Mouse (Mus musculus) kidney, embryonic 15.5 days (tissue): ENCODE data around the gene Olfr229. TPM values are rescaled to one million over a fixed set of nuclear protein-coding genes. Genes with fewer than 3 reads are reported as not detected.
"Not testable (repeated sequence)": the region's sequence is repeated elsewhere in the genome, so short reads cannot be mapped to it uniquely, and the experiment has no call there.

Source experiments
- ATAC-seq: fragments of 200-750 bp; cut with Nextera tagmentation; replicated peaks from 2 replicates; pipeline ENCODE4 v1.8.0; 2017; ENCODE audit warnings: moderate TSS enrichment; ENCODE audit not compliant: low FRiP score
- H3K27ac ChIP-seq: fragments of 300-500 bp; sonication (generic); 2 replicates; pipeline ENCODE4 v1.5.1; 2015; ENCODE audit warnings: mild to moderate bottlenecking, inconsistent platforms
- H3K27me3 ChIP-seq: fragments of 300-500 bp; sonication (generic); 2 replicates; pipeline ENCODE4 v1.6.1; 2015; ENCODE audit warnings: inconsistent platforms
- H3K36me3 ChIP-seq: fragments of 300-500 bp; sonication (generic); 2 replicates; pipeline ENCODE4 v1.6.1; 2015; ENCODE audit warnings: inconsistent platforms
- H3K4me1 ChIP-seq: fragments of 300-500 bp; sonication (generic); 2 replicates; pipeline ENCODE4 v1.6.1; 2015; ENCODE audit warnings: inconsistent platforms
- H3K4me2 ChIP-seq: fragments of 300-500 bp; sonication (generic); 2 replicates; pipeline ENCODE4 v1.6.1; 2015; ENCODE audit warnings: moderate library complexity, mild to moderate bottlenecking, inconsistent platforms
- H3K4me3 ChIP-seq: fragments of 300-500 bp; sonication (generic); replicated peaks from 2 replicates; pipeline ENCODE4 v1.5.1; 2015; ENCODE audit warnings: mild to moderate bottlenecking, inconsistent platforms
- H3K9ac ChIP-seq: fragments of 300-500 bp; sonication (generic); 2 replicates; pipeline ENCODE4 v1.6.1; 2015; ENCODE audit warnings: mild to moderate bottlenecking, inconsistent platforms
- H3K9me3 ChIP-seq: fragments of 300-500 bp; sonication (generic); replicated peaks from 2 replicates; pipeline ENCODE4 v1.6.1; 2016; ENCODE audit warnings: inconsistent platforms
- WGBS: fragments of 180-500 bp; shearing (Covaris S2); methylation state at CpG from one replicate; pipeline ENCODE4 v1.1.7; 2015; ENCODE audit warnings: mixed read lengths; 5-methylcytosine and 5-hydroxymethylcytosine counted together
- polyA plus RNA-seq: library from polyadenylated mRNA; unstranded; fragments of >200 nt; fragmentation: Nextera tagmentation; extraction: Ambion mirVana; gene quantifications from 2 replicates; pipeline ENCODE4 v1.2.1, GENCODE M21; 2015

Gene Olfr229
- not detected in 2 replicates for polyA plus RNA-seq

GRCm38 (mm10) chr9:39907036-39907435, at the start of gene Olfr229:
Gene Olfr229 (plus strand): TSS chr9:39907336.
- Histone ChIP-seq H3K9ac (no peak within 1 kb of the TSS), H3K36me3 (no peaks in the 10 kb centered on the region), H3K4me3 (no peak within 1 kb of the TSS), H3K4me1 (no peaks in the 10 kb centered on the region), H3K9me3 (no peaks in the 10 kb centered on the region), H3K27ac (no peak within 1 kb of the TSS), H3K4me2 (no peak within 1 kb of the TSS), H3K27me3 (no peaks in the 10 kb centered on the region)
- no peak for ATAC-seq
- 71% methylated on average over 2 of the region's 2 CpGs for WGBS

GRCm38 (mm10) chr9:39866122-39866521, 41.0 kb upstream of the Olfr229 start, which contains the start of gene Olfr972:
Gene Olfr972 (plus strand): TSS chr9:39866422.
- ATAC-seq = no peak
- H3K27me3 ChIP-seq = no peaks in the 10 kb centered on the region
- WGBS = 59% methylated on average over 2 of the region's 2 CpGs

GRCm38 (mm10) chr9:39871986-39872385, 35.1 kb upstream of the Olfr229 start:
- H3K4me3 ChIP-seq, H3K9ac ChIP-seq, H3K27me3 ChIP-seq, H3K27ac ChIP-seq, H3K4me2 ChIP-seq, H3K9me3 ChIP-seq, H3K36me3 ChIP-seq, ATAC-seq, H3K4me1 ChIP-seq: not testable (repeated sequence)
- 88% methylated on average over 1 of the region's 1 CpGs for WGBS

More at GRCm38 (mm10) chr9:39866122-39866521, 41.0 kb upstream of the Olfr229 start, which contains the start of gene Olfr972:
- Histone ChIP-seq H3K4me2 (no peak within 1 kb of the TSS), H3K9me3 (no peaks in the 10 kb centered on the region), H3K27ac (no peak within 1 kb of the TSS), H3K9ac (no peak within 1 kb of the TSS), H3K4me1 (no peaks in the 10 kb centered on the region), H3K36me3 (no peaks in the 10 kb centered on the region), H3K4me3 (no peak within 1 kb of the TSS)

GRCm38 (mm10) chr9:39877541-39878396, 29.4 kb upstream of the Olfr229 start:
- whole genome bisulfite sequencing = no CpG with 5 or more reads among the region's 4 CpGs
- not testable (repeated sequence) for H3K27me3 ChIP-seq, H3K9me3 ChIP-seq, H3K9ac ChIP-seq, H3K4me1 ChIP-seq, H3K4me3 ChIP-seq, H3K4me2 ChIP-seq, ATAC-seq, H3K36me3 ChIP-seq, H3K27ac ChIP-seq

GRCm38 (mm10) chr9:39905106-39905505, 2.0 kb upstream of the Olfr229 start:
- Histone ChIP-seq H3K4me1 (no peaks in the 10 kb centered on the region), H3K9me3 (no peaks in the 10 kb centered on the region), H3K27ac (no peak overlapping the region), H3K4me3 (no peak overlapping the region), H3K27me3 (no peaks in the 10 kb centered on the region), H3K4me2 (no peak overlapping the region), H3K9ac (no peak overlapping the region), H3K36me3 (no peaks in the 10 kb centered on the region)
- ATAC-seq = no peak
- WGBS = 81% methylated on average over 6 of the region's 6 CpGs

- no peak overlapping the region for H3K4me2 ChIP-seq
- H3K36me3 ChIP-seq = no peaks in the 10 kb centered on the region
- H3K4me3 ChIP-seq = no peak overlapping the region
- H3K27ac ChIP-seq = no peak overlapping the region
- H3K9me3 ChIP-seq = no peaks in the 10 kb centered on the region
- H3K27me3 ChIP-seq = no peaks in the 10 kb centered on the region
- no peak for ATAC-seq
- H3K9ac ChIP-seq = no peak overlapping the region
- 87% methylated on average over 3 of the region's 3 CpGs for WGBS
- no peaks in the 10 kb centered on the region for H3K4me1 ChIP-seq
Observed at GRCm38 (mm10) chr9:39909939-39910338, 2.8 kb downstream of the Olfr229 start.

GRCm38 (mm10) chr9:39927975-39928836, 21.1 kb downstream of the Olfr229 start:
- H3K36me3 ChIP-seq, H3K9ac ChIP-seq, H3K4me3 ChIP-seq, H3K4me2 ChIP-seq, ATAC-seq, H3K27ac ChIP-seq, H3K4me1 ChIP-seq, H3K27me3 ChIP-seq, H3K9me3 ChIP-seq: not testable (repeated sequence)
- no CpG with 5 or more reads among the region's 4 CpGs for WGBS

GRCm38 (mm10) chr9:39928837-39929236, 21.7 kb downstream of the Olfr229 start:
- H3K27ac ChIP-seq, H3K4me2 ChIP-seq, H3K27me3 ChIP-seq, ATAC-seq, H3K36me3 ChIP-seq, H3K4me3 ChIP-seq, H3K9me3 ChIP-seq, H3K9ac ChIP-seq, H3K4me1 ChIP-seq: not testable (repeated sequence)
- WGBS = 73% methylated on average over 1 of the region's 1 CpGs

GRCm38 (mm10) chr9:39937201-39937600, 30.1 kb downstream of the Olfr229 start, which contains the start of gene Olfr974:
Gene Olfr974 (plus strand): TSS chr9:39937501.
- H3K9me3 ChIP-seq = no peaks in the 10 kb centered on the region
- no peak within 1 kb of the TSS for H3K4me3 ChIP-seq
- ATAC-seq = no peak
- no peak within 1 kb of the TSS for H3K4me2 ChIP-seq
- H3K36me3 ChIP-seq = no peaks in the 10 kb centered on the region
- H3K4me1 ChIP-seq = no peaks in the 10 kb centered on the region
- no peaks in the 10 kb centered on the region for H3K27me3 ChIP-seq
- H3K27ac ChIP-seq = no peak within 1 kb of the TSS
- H3K9ac ChIP-seq = no peak within 1 kb of the TSS
- WGBS = 94% methylated on average over 1 of the region's 1 CpGs

- H3K9ac ChIP-seq = no peak within 1 kb of the TSS
- no peaks in the 10 kb centered on the region for H3K4me1 ChIP-seq
- no peak for ATAC-seq
- H3K27me3 ChIP-seq = no peaks in the 10 kb centered on the region
- 65% methylated on average over 1 of the region's 1 CpGs for WGBS
- no peak within 1 kb of the TSS for H3K4me3 ChIP-seq
- no peak within 1 kb of the TSS for H3K27ac ChIP-seq
- H3K4me2 ChIP-seq = no peak within 1 kb of the TSS
- no peaks in the 10 kb centered on the region for H3K36me3 ChIP-seq
- no peaks in the 10 kb centered on the region for H3K9me3 ChIP-seq
Observed at GRCm38 (mm10) chr9:39951946-39952345, 44.8 kb downstream of the Olfr229 start, which contains the start of gene Olfr975. Gene Olfr975 (minus strand): TSS chr9:39952046.

GRCm38 (mm10) chr9:39961033-39961432, 53.9 kb downstream of the Olfr229 start, which contains the start of gene Olfr976:
Gene Olfr976 (minus strand): TSS chr9:39961133.
- H3K9me3 ChIP-seq, H3K4me3 ChIP-seq, H3K4me2 ChIP-seq, H3K9ac ChIP-seq, ATAC-seq, H3K27ac ChIP-seq, H3K27me3 ChIP-seq, H3K4me1 ChIP-seq, H3K36me3 ChIP-seq: not testable (repeated sequence)
- 90% methylated on average over 8 of the region's 9 CpGs for WGBS
